Comparison of ENCODE assay signal across 25 mouse cellular contexts in genomic region chr15:61398829-61399228, GRCm38 (mm10).
A peak's percentile ranks its signal among the peaks of the same experiment; 100 is the strongest.
DNase-seq lines count a peak whose midpoint lies in the region; ATAC-seq lines count a peak whose summit lies in the region.
"Had no signal": no experiment of that assay in that cellular context is flagged by ENCODE, and none has a peak within 500 bp of the region (broad histone marks: within the 10 kb centered on the region; RNA-seq: fewer than 3 reads in every experiment).

No protein-coding gene starts in this region.

- H3K36me3 ChIP-seq in embryonic facial prominence, embryonic 14.5 days (ENCODE audit: control insufficient read depth, insufficient read depth, low read length): no peaks in the 10 kb centered on the region
- no peaks in the 10 kb centered on the region for H3K36me3 ChIP-seq in embryonic facial prominence, embryonic 10.5 days (replicated peaks)
- H3K36me3 ChIP-seq in heart, embryonic 11.5 days (ENCODE audit: control insufficient read depth, insufficient read depth, low read length): no peaks in the 10 kb centered on the region
- H3K36me3 ChIP-seq in kidney, embryonic 14.5 days (ENCODE audit: control insufficient read depth, insufficient read depth, low read length): no peaks in the 10 kb centered on the region
- H3K36me3 ChIP-seq: embryonic facial prominence, embryonic 13.5 days; heart, embryonic 15.5 days; hindbrain, embryonic 12.5 days; limb, embryonic 12.5 days; neural tube, embryonic 15.5 days had no signal

- H3K4me2 ChIP-seq in embryonic facial prominence, embryonic 14.5 days (ENCODE audit: low read depth, low read length): no peak overlapping the region
- H3K4me2 ChIP-seq in heart, embryonic 11.5 days: no peak overlapping the region
- H3K4me2 ChIP-seq in kidney, embryonic 14.5 days (replicated peaks; ENCODE audit: low read depth, low read length): no peak overlapping the region
- H3K4me2 ChIP-seq: embryonic facial prominence, embryonic 13.5 days; forebrain, embryonic 13.5 days; heart, embryonic 15.5 days; hindbrain, embryonic 12.5 days; limb, embryonic 12.5 days; midbrain, embryonic 11.5 days; neural tube, embryonic 15.5 days had no signal

- H3K27me3 ChIP-seq in embryonic facial prominence, embryonic 14.5 days (replicated peaks; ENCODE audit: control insufficient read depth, insufficient read depth, low read length): no peaks in the 10 kb centered on the region
- H3K27me3 ChIP-seq in embryonic facial prominence, embryonic 10.5 days (replicated peaks; ENCODE audit: low read depth, poor library complexity, severe bottlenecking): no peaks in the 10 kb centered on the region
- no peaks in the 10 kb centered on the region for H3K27me3 ChIP-seq in heart, embryonic 11.5 days (ENCODE audit: control insufficient read depth, insufficient read depth, low read length)
- no peaks in the 10 kb centered on the region for H3K27me3 ChIP-seq in kidney, embryonic 14.5 days (ENCODE audit: control insufficient read depth, insufficient read depth, low read length)
- H3K27me3 ChIP-seq: embryonic facial prominence, embryonic 13.5 days; forebrain, embryonic 13.5 days; heart, embryonic 15.5 days; hindbrain, embryonic 12.5 days; limb, embryonic 12.5 days; neural tube, embryonic 15.5 days had no signal

- peak; percentile 3 for DNase-seq in embryonic facial prominence, embryonic 14.5 days (ENCODE audit: low spot score)
- no peak for DNase-seq in embryonic facial prominence, embryonic 10.5 days (ENCODE audit: low spot score)
- DNase-seq in heart, postnatal 10 days: peak; percentile 9 to 15
- DNase-seq in kidney, postnatal 14 days: peak; percentile 25
- DNase-seq in kidney, postnatal 36 days: peak; percentile 8 to 36
- DNase-seq in left cerebral cortex, adult 11 months (ENCODE audit: low spot score): no peak
- DNase-seq: cerebellum, adult 2 months; cerebellum, postnatal 25 days; gastrocnemius, adult 2 months; layer of hippocampus, postnatal 36 days; lung, postnatal 10 days; right cerebral cortex, adult 18-20 months; thymus, adult 18-20 months; thymus, postnatal 36 days had no signal

- no peak overlapping the region for H3K27ac ChIP-seq in embryonic facial prominence, embryonic 14.5 days (replicated peaks; ENCODE audit: low read depth, low read length)
- H3K27ac ChIP-seq in embryonic facial prominence, embryonic 10.5 days (replicated peaks): no peak overlapping the region
- no peak overlapping the region for H3K27ac ChIP-seq in heart, embryonic 11.5 days (ENCODE audit: low read depth, low read length)
- H3K27ac ChIP-seq in kidney, embryonic 14.5 days (ENCODE audit: low read depth, low read length): no peak overlapping the region
- H3K27ac ChIP-seq: embryonic facial prominence, embryonic 13.5 days; forebrain, embryonic 13.5 days; gastrocnemius, adult 2 months; heart, embryonic 15.5 days; hindbrain, embryonic 12.5 days; limb, embryonic 12.5 days; liver, embryonic 14.5 days; neural tube, embryonic 15.5 days had no signal

- no peak overlapping the region for H3K4me3 ChIP-seq in embryonic facial prominence, embryonic 14.5 days (ENCODE audit: low read depth, low read length)
- H3K4me3 ChIP-seq in embryonic facial prominence, embryonic 10.5 days: no peak overlapping the region
- no peak overlapping the region for H3K4me3 ChIP-seq in heart, embryonic 11.5 days (ENCODE audit: low read depth, low read length)
- no peak overlapping the region for H3K4me3 ChIP-seq in kidney, embryonic 14.5 days (ENCODE audit: low read length)
- H3K4me3 ChIP-seq: embryonic facial prominence, embryonic 13.5 days; forebrain, embryonic 13.5 days; gastrocnemius, adult 2 months; heart, embryonic 15.5 days; hindbrain, embryonic 12.5 days; limb, embryonic 12.5 days; neural tube, embryonic 15.5 days had no signal

- ATAC-seq in embryonic facial prominence, embryonic 14.5 days (ENCODE audit: low read depth): no peak
- no peak for ATAC-seq in heart, embryonic 11.5 days (replicated peaks; ENCODE audit: insufficient number of reproducible peaks, low FRiP score, low TSS enrichment)
- ATAC-seq in kidney, embryonic 14.5 days (ENCODE audit: low FRiP score, low TSS enrichment): no peak
- ATAC-seq: forebrain, embryonic 13.5 days; intestine, postnatal 0 days had no signal

- 83% methylated on average over 3 of the region's 3 CpGs for WGBS in embryonic facial prominence, embryonic 14.5 days
- 80% methylated on average over 3 of the region's 3 CpGs for WGBS in embryonic facial prominence, embryonic 10.5 days
- 51% methylated on average over 3 of the region's 3 CpGs for WGBS in heart, embryonic 11.5 days (ENCODE audit: insufficient replicate concordance)
- WGBS in kidney, embryonic 14.5 days: 79% methylated on average over 3 of the region's 3 CpGs

- H3K9ac ChIP-seq in embryonic facial prominence, embryonic 14.5 days (ENCODE audit: low read depth, low read length): no peak overlapping the region
- no peak overlapping the region for H3K9ac ChIP-seq in heart, embryonic 11.5 days (ENCODE audit: low read depth, low read length)
- H3K9ac ChIP-seq in kidney, embryonic 14.5 days (ENCODE audit: low read depth, low read length): no peak overlapping the region
- H3K9ac ChIP-seq: embryonic facial prominence, embryonic 13.5 days; forebrain, embryonic 13.5 days; heart, embryonic 15.5 days; hindbrain, embryonic 12.5 days; limb, embryonic 12.5 days; liver, embryonic 14.5 days; neural tube, embryonic 15.5 days had no signal

- H3K9me3 ChIP-seq in embryonic facial prominence, embryonic 14.5 days (ENCODE audit: control insufficient read depth, low read length): no peaks in the 10 kb centered on the region
- H3K9me3 ChIP-seq in embryonic facial prominence, embryonic 10.5 days: no peaks in the 10 kb centered on the region
- no peaks in the 10 kb centered on the region for H3K9me3 ChIP-seq in heart, embryonic 11.5 days (replicated peaks; ENCODE audit: control insufficient read depth, low read length)
- H3K9me3 ChIP-seq in kidney, embryonic 14.5 days (ENCODE audit: control insufficient read depth, low read length): no peaks in the 10 kb centered on the region
- H3K9me3 ChIP-seq: embryonic facial prominence, embryonic 13.5 days; forebrain, embryonic 13.5 days; heart, embryonic 15.5 days; hindbrain, embryonic 12.5 days; limb, embryonic 12.5 days; neural tube, embryonic 15.5 days had no signal

- intact Hi-C loops in heart, postnatal 10 days (cut with DNase I): loop anchor here (2.0 to 5.0 kb wide), 2 partner anchors 48 to 157 kb away; no protein-coding TSS in a partner anchor

- no peaks in the 10 kb centered on the region for H3K4me1 ChIP-seq in embryonic facial prominence, embryonic 14.5 days (ENCODE audit: control insufficient read depth, insufficient read depth, low read length)
- H3K4me1 ChIP-seq in embryonic facial prominence, embryonic 10.5 days: peaks cover 13% of the 10 kb centered on the region
- 0 out of 2 replicates have a peak, but pooled peaks cover 2% of the 10 kb centered on the region for H3K4me1 ChIP-seq in heart, embryonic 11.5 days (ENCODE audit: control insufficient read depth, insufficient read depth, low read length)
- H3K4me1 ChIP-seq in kidney, embryonic 14.5 days (ENCODE audit: control insufficient read depth, insufficient read depth, low read length): peaks cover 9% of the 10 kb centered on the region; the same call in 1 of the 2 replicates
- H3K4me1 ChIP-seq: embryonic facial prominence, embryonic 13.5 days; neural tube, embryonic 15.5 days had no signal

Comparison
In these comparisons a context has a peak if more than half of its experiments do, and no peak if none do; other contexts are left out.
1. DNase-seq: peak in embryonic facial prominence, embryonic 14.5 days (single experiment), heart, postnatal 10 days (2 of 2), kidney, postnatal 14 days (single experiment) and kidney, postnatal 36 days (2 of 2); none in embryonic facial prominence, embryonic 10.5 days (single experiment) and left cerebral cortex, adult 11 months (single experiment).